Mouse (Mus musculus) layer of hippocampus, postnatal 10 days (tissue): ENCODE data around the gene Pkhd1. TPM values are rescaled to one million over a fixed set of nuclear protein-coding genes. Genes with fewer than 3 reads are reported as not detected.
"Not testable (repeated sequence)": the region's sequence is repeated elsewhere in the genome, so short reads cannot be mapped to it uniquely, and the experiment has no call there.

Source experiments
- DNase-seq, 2 experiments: peaks; one replicate each; pipeline ENCODE4 v3.0.0; 2021; ENCODE audit warnings: low spot score in 2 of 2
- total RNA-seq, 2 experiments: library from RNA; stranded (reverse); gene quantifications; 2 replicates each; pipeline ENCODE4 v1.2.3; 2021

The Pkhd1 gene
- total RNA-seq, 2 experiments from 2014 or later: 0.07 to 0.23 TPM

- DNase-seq: peak; percentile 30 to 37
Observed at GRCm38 (mm10) chr1:20302187-20302942, 315.5 kb downstream of the Pkhd1 start.

GRCm38 (mm10) chr1:20301631-20302030 lies 316.2 kb downstream of the Pkhd1 start:
- DNase-seq: peak; percentile 40 to 47

DNA sequence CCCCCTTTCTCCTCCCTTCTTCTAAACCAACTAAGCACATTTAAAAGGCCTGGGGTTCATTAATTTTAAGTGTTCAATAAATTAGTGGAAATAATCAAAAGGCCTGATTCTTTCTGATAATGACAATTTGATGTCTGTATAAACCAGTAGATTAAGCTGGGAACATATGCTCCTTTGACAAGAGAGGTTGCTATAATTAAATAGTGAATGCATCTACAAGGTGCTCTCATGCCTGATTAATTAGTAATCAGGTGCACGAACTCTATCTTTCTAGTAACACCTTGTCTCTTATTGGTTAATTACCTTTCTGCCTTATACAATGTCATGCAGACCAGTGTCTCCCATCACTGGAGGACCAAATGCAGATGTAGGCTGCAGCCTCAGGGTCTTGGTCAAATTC lies 329.2 kb downstream of the Pkhd1 start:
- DNase-seq: no peak

- no peak for DNase-seq
Observed at GRCm38 (mm10) chr1:20260403-20260802, 357.5 kb downstream of the Pkhd1 start.

DNA sequence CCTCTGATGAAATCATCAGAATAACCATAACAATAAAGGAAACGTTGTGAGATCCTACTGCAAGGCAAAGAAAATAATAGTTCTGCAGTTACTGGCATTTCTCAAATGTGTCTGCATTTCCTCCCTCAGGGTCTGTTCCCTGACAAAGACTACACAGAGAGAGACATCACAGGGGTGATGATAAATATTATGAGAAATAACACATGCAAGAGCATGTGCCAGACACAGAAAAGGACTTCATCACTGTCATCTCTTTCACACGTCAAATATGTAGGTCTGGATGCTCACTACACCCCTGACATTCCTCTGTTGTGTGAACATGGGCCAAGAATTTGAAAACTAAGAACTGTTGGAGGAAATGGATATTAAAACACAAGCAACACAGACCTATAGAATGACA lies 369.7 kb downstream of the Pkhd1 start:
- DNase-seq: no peak

GRCm38 (mm10) chr1:20216681-20217080 lies 401.2 kb downstream of the Pkhd1 start:
- no peak for DNase-seq

GRCm38 (mm10) chr1:20190444-20190843 lies 427.4 kb downstream of the Pkhd1 start:
- DNase-seq: no peak

DNA sequence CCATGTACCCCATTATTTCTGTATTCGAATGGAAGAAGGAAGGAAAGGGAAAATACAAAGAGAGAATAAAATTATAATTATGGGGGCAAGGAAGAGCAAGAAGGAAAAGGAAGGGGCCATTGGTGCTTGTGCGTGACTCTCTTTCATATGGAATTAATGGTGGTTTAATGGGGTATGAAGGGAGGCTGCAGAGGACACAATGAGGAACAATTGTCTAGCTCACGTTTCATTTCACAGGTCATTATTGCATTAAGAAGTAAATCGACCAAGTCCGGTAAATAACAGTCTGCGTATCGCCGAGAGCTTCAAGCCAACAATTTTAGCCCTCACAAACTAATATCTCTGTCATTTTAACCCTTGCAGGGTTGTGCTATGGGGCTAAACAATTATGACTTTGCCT lies 437.7 kb downstream of the Pkhd1 start:
- no peak for DNase-seq

GRCm38 (mm10) chr1:20171199-20171598 lies 446.7 kb downstream of the Pkhd1 start:
- DNase-seq: no peak

DNA sequence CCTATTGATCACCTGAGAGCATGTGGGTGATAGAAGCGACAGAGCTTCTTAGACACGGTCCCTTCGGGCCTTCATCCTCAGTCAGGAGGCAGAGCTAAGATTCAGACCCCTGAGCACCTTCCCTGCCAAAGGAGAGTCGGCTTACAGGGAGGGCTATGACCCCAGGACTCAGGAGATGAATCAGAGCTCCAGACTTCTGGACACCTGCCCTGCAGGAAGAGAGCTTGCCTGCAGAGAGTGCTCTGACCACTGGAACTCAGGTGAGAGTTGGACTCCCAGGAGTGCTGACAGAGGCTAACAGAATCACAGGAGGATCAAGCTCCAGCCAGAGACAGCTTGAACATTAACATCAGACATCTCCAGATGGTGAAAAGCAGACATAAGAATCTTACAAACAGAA lies 467.2 kb downstream of the Pkhd1 start:
- not testable (repeated sequence) for DNase-seq

DNA sequence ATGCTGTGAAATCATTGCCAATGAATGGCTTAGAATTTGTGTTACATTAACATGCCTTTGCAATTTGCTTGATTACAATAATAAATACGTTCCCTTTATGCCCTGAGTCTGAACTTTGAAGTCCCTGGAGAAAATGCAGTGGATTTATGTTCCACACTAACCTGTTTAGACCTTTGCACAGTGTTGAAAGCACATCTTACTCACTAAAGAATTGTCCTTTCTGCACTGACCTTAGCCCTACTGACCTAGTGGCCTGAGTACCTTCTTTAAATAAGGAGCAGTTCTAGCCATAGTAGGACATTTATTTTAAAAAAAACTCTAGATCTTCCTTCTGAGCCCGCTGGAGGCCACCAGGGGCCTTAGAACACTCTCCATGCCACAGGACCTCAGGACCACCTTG lies 467.8 kb downstream of the Pkhd1 start:
- DNase-seq: no peak

DNA sequence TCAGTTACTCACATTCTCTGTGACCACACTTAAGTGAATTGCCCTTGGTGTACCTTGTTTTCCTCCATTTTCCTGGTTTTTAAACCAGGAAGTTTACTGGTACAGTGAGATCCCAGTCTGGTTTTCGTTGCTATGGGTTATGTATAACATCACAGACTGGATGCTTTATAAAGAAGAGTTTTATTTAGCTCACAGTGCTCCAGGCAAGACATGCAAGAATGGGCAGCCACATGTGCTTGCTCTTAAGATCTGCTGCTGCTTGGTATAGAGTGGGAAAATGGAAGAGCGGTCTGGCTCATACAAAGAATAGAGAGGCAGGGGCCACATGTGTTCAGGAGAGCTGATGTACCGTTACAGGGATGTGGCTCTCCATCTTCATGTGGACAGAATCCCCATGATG lies 481.7 kb downstream of the Pkhd1 start:
- no peak for DNase-seq

DNA sequence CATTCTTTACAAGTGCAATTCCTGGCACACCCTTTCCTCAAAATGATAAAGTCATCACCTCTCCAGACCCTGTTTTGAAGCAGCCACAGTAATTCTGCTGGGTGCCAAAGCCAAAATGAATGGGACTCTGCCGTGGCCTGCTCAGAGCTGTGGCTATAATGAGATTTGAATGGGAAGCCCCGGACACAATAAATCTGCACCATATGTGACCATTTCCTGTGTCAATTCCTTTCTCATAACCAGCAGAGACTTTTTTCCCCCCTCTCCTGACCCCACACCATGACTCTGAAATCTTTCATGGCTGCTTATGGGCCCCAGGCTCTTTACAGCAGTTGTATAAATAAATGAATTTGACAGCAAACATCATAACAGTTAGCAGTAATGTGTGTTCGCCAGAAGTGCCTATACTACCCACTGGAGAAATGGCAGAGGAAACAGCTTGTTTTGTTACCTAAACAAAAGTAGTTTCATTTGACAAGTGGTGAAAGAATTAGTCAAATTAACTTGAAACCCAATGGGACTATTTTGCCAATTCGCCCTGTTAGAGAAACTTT lies 482.7 kb downstream of the Pkhd1 start:
- no peak for DNase-seq

DNA sequence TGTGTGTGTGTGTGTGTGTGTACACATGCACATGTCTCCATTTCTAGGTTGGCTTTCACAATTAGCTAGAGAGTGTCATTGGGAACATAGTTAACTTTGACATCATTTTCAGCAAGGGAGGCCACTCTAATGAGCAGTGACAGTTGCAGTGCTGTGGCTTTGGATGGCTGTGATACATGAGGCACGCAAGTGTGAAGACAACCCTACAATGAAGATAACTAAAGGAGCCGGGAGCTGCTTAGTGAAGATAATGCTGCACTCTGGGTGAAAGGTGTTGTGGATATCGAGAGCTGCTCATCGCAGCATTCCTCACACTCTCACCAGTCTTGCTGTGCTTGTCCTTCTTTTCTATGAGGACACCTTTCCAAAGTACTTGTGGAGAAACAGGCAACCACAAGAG lies 484.2 kb downstream of the Pkhd1 start:
- DNase-seq: no peak

- DNase-seq: no peak
Observed at GRCm38 (mm10) chr1:20131786-20132596, 485.9 kb downstream of the Pkhd1 start.

GRCm38 (mm10) chr1:20117331-20117730 lies 500.5 kb downstream of the Pkhd1 start:
- DNase-seq: no peak

- peak in 1 of 2 experiments; percentile 12 for DNase-seq
Observed at GRCm38 (mm10) chr1:20069733-20070132, 548.1 kb downstream of the Pkhd1 start.

DNA sequence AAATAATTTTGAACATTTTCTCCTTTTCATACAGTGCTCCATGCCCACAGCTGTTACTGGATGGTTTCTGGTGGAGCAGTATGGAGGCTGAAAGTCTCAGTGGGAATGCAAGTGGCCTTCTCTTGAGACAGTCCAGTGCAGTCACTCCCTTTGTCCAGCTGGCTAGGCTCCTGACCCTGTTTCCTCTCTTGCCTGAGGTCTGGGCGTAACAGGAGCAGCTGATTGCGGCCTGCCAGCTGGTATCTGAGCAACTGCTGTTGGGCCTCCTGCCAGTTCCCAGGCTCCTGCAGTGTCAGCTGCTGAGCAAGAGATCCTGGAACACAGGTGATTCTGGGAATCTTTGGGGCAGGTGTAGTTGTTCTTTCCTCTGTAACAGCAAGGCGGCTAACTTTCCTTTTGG lies 559.6 kb downstream of the Pkhd1 start:
- DNase-seq: peak; percentile 15 to 43

DNA sequence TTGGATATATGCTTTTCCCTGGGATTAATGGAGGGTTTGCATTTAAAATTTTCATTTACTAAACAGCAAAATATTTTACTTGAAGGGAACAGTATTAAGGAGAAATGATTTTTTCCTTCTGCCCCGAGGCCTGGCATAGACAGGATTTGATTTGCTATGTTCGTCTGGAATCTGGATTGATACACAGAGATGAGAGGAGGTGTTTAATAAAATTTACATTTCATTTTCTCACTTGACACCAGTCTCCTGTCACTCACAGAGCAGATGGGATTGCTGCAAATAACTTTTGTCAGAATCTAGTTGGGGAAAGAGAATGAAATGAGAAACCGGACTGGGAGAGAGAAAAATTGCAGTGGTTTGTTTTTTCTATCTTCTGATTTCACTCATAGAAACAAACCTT lies 578.5 kb downstream of the Pkhd1 start:
- DNase-seq: no peak

DNA sequence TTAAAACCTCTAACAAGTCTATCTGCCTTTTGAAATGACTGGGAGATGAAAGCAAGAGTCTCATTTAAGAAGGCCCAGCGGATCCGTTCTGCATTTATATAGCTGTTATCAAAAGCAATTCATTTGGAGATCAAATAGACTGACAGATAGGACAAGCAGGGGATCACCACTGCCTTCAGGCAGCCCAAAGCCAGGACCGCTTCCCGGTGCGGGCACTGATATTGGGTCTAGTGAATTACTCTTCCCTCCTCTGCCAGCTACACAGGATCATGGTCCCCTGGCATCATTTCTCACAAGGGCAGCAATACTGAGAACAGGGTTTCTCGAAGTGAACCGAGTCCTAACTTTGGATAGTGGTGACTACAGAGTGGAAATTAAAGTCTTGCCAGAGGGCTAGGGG lies 582.6 kb downstream of the Pkhd1 start:
- DNase-seq: no peak

DNA sequence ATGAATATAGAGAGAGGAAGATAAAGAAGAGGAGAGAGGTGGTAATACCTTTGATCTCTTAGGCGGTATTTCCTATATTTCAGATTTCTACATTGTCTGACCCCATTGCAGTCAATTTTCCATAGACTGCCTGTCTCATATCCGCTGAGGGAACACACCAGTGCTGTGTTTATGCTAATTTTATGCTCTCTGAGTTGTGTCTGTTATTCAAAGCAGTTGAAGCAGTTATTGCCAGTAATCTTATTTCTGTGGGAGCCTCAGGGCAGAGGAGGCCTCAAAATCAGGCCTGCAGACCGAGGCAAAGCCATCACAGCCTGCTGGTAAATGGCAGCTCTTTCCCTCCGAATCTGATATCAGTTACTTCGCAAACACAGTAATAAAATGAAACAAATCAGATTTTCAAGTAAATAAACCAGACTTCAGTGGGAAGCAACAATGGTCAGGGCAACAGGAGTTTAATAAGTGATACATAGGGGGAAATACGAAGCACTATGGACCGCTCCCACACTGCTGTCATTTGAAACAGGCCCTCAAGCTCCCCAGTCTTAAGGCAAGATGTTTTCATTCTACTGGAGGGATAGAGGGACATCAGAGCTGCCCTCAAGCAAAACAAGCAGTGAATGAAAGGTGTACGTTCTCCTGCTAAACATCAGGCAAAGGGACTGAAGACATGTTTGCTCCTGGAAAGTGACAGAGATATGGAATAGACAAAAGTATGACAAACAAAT lies 599.5 kb downstream of the Pkhd1 start:
- no peak for DNase-seq

DNA sequence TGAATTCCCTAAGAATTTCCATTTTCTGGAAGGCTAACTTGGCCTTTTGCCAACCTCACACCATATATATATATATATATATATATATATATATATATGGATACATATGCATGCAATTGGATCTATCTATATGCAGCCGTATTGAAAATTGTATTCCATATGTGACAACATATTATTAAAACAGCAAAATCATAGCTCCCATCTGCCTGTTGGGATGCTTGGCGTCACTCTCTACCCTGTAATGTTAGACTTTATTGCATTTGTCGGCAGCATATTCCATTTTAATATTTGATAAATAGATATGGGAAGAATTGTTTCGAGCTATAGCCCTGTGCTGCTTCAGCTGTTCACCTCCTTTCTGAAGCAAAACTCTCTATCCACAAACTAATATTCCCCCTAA lies 600.2 kb downstream of the Pkhd1 start:
- no peak for DNase-seq
